Mouse (Mus musculus): ENCODE data around the gene Coq5. TPM values are rescaled to one million over a fixed set of nuclear protein-coding genes. Genes with fewer than 3 reads are reported as not detected.

The Coq5 gene
- total RNA-seq, 1 experiment from 2014 or later: 43.7 TPM

DNA sequence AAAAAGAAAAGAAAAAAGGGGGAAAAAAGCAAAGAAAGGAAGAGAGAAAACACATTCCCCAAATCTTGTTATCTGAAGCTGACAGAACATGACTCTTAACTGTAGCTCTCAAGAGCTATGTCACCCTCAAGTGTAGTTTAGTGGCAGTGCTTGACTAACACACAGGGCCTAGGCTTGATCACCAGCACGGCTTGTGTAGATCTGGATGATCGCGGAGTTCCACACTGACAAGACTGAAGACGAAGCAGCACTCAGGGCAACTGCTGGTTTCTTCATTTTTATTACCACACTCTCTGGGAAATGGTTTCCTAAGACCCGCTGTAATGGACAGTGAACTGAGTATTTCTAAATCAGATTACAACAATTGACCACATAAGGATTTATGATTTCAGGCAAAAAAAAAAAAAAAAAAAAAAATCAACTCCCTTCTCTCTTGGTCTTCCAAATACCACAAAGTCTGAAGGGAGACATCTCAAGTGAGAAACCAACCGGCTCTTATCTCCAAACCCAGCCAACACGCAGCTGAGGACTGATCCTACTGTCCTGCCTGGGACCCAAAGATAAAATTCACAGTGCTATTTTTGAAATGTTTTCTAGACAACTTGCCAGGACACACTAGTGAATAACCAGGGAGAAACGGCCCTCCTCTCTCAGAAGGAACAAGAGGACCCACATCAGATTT lies 12.5 kb upstream of the Coq5 start:
- peak; percentile 77 for ATAC-seq (replicated peaks; ENCODE audit: low read depth, poor library complexity, severe bottlenecking)

DNA sequence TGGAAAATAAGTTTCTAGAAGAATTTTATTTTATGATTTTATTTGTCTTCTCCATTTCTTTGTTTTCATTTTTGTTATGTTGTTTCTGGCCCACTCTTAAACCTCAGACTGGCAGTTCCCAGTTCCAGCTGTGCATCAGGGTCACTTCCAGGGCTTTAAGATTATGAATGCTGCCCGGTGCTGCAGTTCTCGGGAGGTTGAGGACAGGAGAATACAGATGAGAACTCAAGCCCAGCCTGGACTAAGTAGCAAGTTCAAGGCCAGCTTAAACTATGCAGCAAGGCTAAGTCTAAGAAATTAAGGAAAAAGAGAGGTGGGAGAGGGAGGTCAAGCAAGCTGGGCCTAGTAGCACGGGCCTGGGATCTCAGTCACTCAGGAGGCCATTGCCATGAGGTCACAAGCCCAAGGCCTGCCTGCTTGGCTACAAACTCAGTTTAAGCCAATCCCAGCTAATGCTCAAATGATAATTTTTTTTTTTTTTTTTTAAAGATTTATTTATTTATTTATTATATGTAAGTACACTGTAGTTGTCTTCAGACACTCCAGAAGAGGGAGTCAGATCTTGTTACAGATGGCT lies 11.9 kb upstream of the Coq5 start:
- ATAC-seq (replicated peaks; ENCODE audit: low read depth, poor library complexity, severe bottlenecking): no peak

DNA sequence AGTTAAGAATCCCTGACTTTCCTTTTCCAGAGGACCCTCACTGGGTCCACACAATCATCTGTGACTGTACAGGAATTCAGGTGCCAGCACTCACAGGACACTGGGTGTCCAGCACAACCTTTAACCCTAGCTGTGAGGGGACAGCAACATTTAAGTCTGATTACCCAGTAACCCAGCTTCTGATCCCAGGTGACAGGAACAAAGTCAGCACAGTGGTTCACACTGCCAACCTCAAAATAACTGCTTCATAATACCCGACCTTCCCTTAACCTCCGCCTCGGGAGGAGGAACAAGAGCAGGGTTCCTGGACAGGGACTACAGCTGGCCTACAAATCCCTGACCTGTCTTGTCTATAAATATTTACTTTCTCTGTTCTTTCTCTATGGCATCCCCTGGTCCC lies 11.2 kb upstream of the Coq5 start:
- ATAC-seq (replicated peaks; ENCODE audit: low read depth, poor library complexity, severe bottlenecking): no peak

DNA sequence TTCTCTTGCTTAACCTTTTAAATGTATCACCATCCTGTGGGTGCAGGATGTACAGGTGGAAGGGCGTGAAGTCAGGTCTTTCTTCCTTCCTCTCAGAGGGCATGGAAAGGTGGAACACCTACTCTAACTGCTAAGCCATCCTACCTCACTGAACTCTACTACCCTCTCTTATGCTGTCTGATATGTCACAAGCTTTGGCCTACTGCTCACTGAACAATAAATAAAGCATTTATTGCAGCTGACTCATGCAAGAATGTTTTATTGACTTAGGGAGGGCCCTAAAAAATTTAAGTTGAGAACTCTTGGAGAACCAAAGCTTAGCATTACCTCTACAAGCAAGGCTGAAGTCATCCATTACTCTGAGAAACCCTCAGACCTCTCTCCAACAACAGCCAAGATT lies 9.5 kb upstream of the Coq5 start:
- ATAC-seq (replicated peaks; ENCODE audit: low read depth, poor library complexity, severe bottlenecking): no peak

DNA sequence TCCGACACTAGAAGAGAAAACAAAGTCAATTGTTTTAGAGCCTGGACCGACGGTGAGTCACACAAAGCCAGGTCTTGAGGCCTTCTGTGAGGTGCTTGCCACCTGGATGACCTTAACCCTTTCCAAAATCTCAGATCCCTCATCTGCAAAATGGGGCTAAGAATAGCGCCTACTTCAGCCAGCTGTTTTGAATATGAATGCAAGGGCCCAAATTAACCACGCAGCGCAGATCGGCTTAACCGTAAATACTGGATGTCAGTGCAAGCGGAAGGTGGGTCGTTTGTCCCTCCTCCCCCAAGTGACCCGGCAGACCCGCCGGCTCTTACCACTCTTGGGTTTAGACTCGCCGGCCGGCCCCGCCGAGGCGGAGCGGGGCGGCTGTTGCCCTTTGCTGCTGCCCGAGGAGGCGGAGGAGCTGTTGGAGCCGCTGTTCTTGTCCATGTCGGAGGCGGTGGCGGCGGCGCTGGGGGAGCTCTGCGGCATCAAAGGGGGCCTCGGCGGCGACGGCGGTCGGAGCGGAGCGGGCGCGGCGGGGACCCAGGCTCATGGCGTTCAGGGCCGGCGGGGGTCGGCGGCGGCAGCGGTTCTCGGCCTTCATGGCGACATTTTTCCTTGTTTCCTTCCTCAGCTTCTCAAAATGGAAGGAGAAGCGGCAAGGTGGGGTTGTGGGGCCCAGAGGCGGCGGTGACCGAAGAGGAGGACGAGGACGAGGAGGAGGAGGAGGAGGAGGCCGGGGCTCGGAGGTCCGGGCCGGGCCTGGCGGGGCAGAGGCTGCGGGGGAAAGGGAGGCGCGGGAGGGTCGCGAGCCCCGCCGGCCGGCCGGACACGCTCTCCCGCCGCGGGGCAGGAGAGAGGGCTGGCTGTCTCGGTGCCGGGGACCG lies 7.3 kb upstream of the Coq5 start:
- no peak for ATAC-seq (replicated peaks; ENCODE audit: low read depth, poor library complexity, severe bottlenecking)

DNA sequence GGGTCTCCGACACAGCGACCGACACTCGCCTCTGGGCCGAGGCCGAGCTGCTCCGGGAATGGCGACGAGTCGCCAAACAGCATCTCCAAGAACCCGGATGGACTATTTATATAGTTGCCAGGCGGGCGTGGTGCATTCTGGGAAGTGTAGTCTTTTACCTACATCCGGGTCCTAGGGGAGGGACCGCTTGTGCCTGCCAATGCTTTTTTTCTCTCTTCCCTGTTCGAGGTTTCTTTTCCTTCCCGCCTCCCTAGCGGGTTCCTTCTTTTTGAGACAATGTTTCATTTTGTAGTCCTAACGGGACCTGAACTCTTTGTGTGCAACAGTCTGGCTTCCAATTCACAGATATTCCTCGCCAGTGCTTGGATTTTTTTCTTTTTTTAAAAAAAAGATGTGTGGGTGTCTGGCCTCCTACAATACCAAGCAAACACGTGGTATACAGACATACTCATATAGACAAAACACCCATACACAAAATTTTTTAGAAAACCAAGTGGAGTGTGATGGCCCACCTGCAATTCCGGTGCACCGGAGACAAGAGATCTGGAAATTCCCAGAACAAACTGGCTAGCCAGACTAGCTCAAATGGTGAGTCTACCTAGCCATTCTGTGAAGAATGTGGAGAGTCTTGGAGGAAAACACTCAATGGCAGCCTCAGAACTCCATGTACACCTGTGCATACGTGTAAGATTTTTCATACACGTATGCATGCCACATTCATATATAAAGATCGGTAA lies 6.5 kb upstream of the Coq5 start, which contains the start of gene Rnf10:
Gene Rnf10 (minus strand): TSS at position 87 of the 737 bp plus-strand sequence.
- ATAC-seq (replicated peaks; ENCODE audit: low read depth, poor library complexity, severe bottlenecking): peak; percentile 94

DNA sequence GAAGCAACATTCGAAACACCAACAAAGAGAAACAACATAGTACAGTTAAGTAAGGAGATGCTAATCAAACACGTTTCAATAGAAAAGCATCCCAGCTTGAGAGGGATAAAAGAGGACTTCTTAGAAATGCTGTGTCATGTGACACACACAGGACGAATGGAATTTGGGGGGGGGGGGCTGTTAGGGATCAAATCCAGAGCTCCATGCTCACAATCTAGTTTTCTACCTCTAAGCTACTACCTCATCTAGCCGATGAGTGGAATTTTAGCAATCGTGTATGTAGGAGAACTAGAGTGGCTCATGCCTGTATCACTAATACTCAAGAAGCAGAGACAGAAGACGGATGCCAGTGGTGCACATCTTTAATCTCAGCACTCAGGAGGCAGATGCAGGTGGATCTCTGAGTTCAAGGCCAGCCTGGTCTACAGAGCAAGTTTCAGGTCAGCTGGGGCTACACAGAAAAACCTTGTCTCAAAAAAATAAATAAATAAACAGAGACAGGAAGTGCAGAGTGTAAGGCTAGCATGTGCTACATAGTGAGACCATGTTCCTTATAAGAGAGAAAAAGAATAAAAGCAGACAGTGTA lies 5.8 kb upstream of the Coq5 start:
- no peak for ATAC-seq (replicated peaks; ENCODE audit: low read depth, poor library complexity, severe bottlenecking)

DNA sequence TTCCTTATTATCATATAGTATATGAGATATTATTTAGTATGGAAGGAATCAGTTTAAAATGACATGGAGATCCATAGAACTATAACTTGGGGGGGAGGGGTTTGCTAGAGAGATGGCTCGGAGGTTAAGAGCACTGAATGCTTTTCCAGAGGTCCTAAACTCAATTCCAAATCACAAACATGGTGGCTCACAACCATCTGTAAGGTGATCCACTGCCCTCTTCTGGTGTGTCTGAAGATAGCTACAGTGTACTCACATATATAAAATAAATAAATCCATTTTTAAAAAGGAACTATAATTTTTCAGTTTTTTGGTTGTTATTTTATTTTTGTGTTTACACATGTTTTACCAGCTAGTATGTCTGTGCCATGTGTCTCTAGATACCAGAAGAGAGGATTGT lies 5.1 kb upstream of the Coq5 start:
- no peak for ATAC-seq (replicated peaks; ENCODE audit: low read depth, poor library complexity, severe bottlenecking)

DNA sequence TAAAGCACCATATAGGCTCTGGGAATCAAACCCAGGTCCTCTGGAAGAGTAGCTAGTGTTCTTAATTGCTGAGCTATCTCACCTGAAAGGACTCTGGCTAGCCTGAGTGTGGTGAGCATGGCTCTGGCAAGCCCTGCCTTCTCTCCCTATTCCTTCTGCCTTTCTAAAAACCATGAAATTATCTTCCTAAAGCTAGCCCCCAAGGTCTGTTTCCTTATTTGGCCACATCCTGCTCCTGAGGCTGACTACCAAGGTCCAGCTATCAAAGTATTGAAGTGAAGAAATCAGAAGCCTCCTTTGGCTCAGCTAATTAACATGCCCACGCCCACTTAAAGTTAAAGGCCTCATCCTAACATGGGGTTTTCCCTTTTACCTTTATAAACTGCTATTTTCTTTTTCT lies 4.7 kb upstream of the Coq5 start:
- ATAC-seq (replicated peaks; ENCODE audit: low read depth, poor library complexity, severe bottlenecking): no peak

DNA sequence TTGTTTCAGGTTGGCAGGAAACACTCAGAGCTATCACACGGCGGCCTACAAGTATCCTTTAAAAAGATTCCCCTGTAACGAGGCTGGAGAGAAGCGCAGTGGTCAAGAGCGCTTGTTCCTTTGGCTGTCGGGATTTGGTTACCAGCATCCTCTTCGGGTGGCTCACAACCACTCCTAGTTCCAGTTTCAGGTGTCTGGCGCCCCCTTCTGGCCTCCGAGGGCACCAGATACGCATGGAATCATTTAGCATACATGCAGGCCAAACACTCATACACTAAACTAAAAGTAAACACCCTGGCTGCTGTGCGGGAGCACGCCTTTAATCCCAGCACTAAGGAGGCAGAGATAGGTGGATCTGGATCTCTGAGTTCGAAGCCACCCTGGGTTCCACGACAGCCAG lies 3.5 kb upstream of the Coq5 start:
- no peak for ATAC-seq (replicated peaks; ENCODE audit: low read depth, poor library complexity, severe bottlenecking)

DNA sequence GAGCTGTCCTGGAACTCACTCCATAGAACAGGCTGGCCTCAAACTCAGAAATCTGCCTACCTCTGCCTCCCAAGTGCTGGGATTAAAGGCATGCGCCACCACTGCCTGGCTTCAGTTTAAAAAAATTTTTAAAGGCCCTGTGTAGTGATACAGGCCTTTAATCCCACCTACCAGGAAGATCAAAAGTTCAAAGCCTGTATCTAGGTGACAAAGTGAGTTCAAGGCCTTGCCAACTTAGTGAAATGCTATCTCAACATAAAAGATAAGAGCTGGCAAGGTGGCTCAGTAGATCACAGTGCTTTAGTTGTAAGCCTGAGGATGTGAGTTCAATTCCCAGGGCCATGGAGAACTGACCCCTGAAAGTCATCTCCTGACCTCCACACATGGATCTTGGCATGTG lies 1.4 kb upstream of the Coq5 start:
- ATAC-seq (replicated peaks; ENCODE audit: low read depth, poor library complexity, severe bottlenecking): no peak

DNA sequence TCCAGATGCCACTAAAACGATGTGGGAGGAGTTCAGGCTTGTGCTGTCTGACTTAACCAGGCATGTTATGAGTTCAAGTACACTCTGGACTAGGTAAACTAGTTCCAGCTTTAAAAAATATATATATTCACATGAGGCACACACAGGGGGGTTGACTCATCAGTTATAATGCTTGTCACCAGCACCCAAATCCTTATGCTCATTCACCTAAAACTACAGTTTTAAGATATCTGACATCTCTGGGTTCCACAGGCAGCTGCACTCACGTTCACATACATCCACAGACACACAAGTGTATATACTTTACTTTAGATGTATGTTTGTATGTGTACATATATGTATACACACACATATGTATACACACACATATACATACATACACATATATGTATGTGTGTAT lies 681 bp upstream of the Coq5 start:
- ATAC-seq (replicated peaks; ENCODE audit: low read depth, poor library complexity, severe bottlenecking): no peak

DNA sequence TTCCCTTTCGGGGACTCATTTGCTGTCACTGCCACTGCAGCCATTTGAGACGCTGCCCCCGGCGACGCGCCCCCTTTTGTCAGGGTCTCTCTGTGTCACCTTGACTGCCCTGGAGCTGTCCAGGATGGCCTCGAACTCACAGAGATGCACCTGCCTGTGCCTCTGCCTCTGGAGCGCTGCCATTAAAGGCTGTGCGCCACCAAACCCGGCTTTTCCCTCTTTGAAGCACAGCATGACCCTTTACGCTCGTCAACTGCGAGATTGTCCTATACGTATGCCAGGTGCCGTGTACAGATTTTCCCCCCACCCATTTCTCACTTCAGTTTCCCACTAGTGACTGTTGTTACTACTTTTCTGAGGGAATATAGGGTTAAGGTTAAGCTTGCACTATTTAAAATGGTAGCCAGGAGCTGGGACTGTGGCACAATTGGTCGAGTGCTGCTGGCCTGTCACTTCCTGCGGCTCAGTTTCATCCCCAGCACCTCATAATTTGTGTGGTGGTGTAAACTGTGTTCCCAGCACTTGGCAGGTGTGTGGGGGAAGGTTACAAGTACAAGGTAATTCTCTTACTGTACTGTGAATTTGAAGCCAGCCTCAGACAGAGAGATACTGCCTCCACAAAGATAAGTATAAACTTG lies 703 bp downstream of the Coq5 start:
- ATAC-seq (replicated peaks; ENCODE audit: low read depth, poor library complexity, severe bottlenecking): peak; percentile 43

DNA sequence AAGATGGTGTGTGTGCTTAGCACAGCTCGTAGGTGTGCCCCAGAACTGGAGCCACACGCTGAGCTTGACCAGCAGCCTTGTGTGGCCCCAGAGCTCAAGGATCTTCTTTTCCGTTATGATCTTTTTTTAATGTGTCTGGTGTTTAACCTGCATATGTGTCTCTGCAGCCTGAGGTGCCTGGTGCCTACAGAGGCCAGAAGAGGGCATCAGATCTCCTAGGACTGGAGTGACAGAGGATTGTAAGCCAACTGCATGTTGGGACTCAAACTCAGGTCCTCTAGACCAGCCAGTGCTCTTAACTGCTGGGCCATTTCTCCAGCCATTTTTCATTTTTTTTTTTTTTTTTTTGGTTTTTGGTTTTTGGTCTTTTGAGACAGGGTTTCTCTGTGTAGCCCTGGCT lies 5.3 kb downstream of the Coq5 start:
- 0 out of 2 replicates have a peak, but pooled peaks have one; percentile 32 for ATAC-seq (replicated peaks; ENCODE audit: low read depth, poor library complexity, severe bottlenecking)

DNA sequence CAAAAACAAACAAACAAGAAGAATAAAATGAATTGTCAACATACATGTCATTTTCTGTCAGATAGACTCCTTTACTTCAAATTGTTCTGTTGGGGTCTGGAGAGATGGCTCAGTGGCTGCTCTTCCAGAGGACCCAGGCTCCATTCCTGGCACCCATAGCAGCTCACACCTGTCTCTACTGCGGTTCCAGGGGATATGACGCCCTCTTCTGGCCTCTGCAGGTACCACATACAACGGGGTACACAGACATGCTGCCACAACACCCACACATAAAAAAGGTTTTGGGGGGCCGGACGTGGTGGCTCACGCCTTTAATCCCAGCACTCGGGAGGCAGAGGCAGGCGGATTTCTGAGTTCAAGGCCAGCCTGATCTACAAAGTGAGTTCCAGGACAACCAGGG lies 14.7 kb downstream of the Coq5 start:
- ATAC-seq (replicated peaks; ENCODE audit: low read depth, poor library complexity, severe bottlenecking): no peak

DNA sequence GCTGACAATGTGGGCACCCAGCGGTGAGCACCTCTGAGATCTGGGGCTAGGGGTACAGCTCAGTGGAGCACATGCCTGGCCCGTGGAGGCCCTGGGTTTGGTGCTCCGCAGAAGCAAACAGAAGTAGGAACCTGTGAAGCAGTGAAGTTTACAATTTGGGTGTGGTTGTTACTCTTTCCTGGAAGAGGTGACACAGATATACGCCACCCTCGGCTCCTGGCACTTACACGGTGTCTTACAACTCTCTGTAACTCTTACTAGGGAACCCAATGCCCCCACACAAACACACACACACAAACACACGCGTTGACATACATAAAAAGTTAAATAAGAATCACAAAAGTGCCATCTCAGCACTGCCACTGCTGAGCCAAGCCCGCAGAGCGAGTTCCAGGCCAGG lies 16.9 kb downstream of the Coq5 start:
- ATAC-seq (replicated peaks; ENCODE audit: low read depth, poor library complexity, severe bottlenecking): no peak

DNA sequence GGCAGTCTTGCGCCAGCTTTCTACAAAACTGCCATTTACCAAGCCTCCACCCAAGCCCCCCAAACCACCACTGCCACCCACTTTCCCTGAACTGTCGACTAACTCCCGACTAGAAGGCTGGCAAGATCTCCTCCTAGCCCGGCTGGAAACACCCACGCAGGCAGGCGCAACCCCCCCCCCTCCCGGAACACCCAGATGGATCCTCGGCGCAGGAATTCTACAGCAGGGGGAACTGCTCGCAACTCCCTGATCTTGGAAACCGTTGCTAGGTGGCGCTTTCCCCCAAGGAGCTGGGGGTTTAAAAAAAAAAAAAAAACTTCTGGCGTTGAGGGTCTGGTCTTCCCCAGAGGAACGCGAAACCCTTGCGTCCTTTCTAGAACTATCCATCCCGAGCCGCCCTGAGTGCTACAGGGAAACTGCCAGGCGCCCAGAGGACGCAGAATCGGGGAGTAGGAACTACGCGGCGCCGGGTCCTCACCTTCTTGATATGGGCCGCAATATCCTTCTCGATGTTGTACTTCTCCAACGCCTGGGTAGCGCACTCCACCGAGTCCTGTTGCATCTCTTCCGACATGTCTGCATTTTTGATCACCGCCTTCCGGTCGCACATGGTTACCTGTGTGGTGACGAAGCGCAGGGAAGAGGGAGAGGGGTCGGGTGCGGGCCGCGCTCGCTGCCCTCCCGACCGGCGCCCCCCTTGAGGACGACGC lies 20.7 kb downstream of the Coq5 start:
- ATAC-seq (replicated peaks; ENCODE audit: low read depth, poor library complexity, severe bottlenecking): peak; percentile 10; the same call in 1 of the 2 replicates

DNA sequence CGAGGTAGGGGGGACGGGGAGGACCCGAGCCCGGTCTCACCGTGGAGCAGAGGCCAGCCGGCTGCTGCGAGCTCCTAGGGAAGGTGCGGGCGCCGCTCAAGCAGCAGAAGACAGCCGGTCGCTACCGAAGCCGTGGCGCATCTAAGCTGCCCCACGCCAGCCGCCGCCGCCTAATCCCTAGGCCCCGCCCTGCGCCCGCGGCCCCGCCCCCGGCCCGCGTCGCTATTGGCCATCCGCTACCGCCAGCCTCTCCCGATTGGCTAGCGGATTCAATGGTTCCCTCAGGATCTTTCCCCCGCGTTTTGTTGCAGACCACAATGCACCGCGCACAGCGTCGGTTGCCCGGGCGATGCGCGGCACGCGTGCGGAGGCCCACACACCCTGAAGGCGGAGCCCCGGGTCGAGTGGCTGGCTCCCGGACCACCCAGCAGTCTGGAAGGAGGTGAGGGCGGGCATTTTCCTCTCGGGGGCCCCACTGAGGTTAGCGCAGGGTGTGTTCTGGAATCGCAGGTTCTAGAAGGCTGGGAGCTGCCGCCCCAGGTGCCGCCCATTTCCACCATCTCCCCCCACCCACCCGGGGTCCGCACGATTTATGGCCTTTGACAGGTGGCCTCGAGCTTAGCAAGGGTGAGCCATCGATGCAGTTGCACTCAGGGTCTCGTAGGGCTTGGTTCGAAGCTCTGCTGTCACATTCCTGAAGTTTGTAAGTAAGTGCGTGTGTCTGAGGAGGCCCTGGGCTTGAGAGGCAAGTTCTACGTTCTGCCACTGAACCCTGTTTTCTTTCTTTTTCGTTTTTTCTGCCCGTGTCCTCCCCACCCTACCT lies 21.5 kb downstream of the Coq5 start, which contains the start of gene Dynll1:
Gene Dynll1 (minus strand): TSS at position 208 of the 823 bp plus-strand sequence.
- peak; percentile 96 for ATAC-seq (replicated peaks; ENCODE audit: low read depth, poor library complexity, severe bottlenecking)
